Mouse (Mus musculus) naive thymus-derived CD4-positive, alpha-beta T cell, adult 5 months (primary cell): ENCODE measurements around the gene Olfr370. TPM values are rescaled to one million over a fixed set of nuclear protein-coding genes. Genes with fewer than 3 reads are reported as not detected.

Experiments
- polyA plus RNA-seq: library from polyadenylated mRNA; unstranded; fragments of 100-300 nt; shearing (Covaris generic); gene quantifications from one replicate; pipeline ENCODE4 v1.2.1, GENCODE M21; 2017

Olfr370 gene
- 0.32 TPM for polyA plus RNA-seq

DNA sequence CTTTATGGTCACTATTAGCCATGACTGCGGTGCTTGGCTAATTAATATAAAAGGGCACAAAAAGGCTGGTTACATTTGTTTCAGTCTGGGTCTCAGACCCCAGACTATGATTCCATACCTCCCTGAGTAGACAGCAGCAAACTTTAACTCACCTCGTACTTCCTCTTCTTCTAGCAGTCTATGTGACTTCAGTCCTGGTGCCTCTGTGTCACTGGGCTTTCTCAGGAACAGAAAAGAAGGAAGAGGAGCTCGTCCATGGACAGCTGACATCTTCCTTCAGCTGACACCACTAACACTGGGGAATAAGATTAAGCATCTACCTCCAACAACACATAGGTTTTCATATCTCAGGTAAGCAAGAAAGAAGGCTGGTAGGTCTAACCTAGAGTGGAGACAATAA, at the start of gene Olfr370:
Gene Olfr370 (plus strand): TSS at position 45 of the 400 bp plus-strand sequence.

GRCm38 (mm10) chr8:83566469-83567395, 31.2 kb downstream of the Olfr370 start, which contains the start of gene Ndufb7:
Ndufb7 (plus strand) TSS chr8:83566671.

Other genes with a start within 250 kb of the Olfr370 start
- not detected for gene Ucp1, start 245.4 kb upstream of the Olfr370 start, polyA plus RNA-seq
- gene Elmod2, start 203.3 kb upstream of the Olfr370 start, polyA plus RNA-seq = 4.4 TPM
- not detected for gene Mgat4d, start 187.3 kb upstream of the Olfr370 start, polyA plus RNA-seq
- gene Clgn, start 145.9 kb upstream of the Olfr370 start, polyA plus RNA-seq = not detected
- gene Scoc, start 77.4 kb upstream of the Olfr370 start, polyA plus RNA-seq = 27.8 TPM
- gene Ndufb7, start 30.9 kb downstream of the Olfr370 start, polyA plus RNA-seq = 86.6 TPM
- 271 TPM for gene Tecr, start 72.2 kb downstream of the Olfr370 start, polyA plus RNA-seq
- gene Dnajb1, start 72.4 kb downstream of the Olfr370 start, polyA plus RNA-seq = 328 TPM
- 21.8 TPM for gene Gipc1, start 116.9 kb downstream of the Olfr370 start, polyA plus RNA-seq
- gene Ptger1, start 130.9 kb downstream of the Olfr370 start, polyA plus RNA-seq = 3.2 TPM
- 242 TPM for gene Pkn1, start 163.4 kb downstream of the Olfr370 start, polyA plus RNA-seq
- 158 TPM for gene Ddx39, start 179.4 kb downstream of the Olfr370 start, polyA plus RNA-seq
- gene Adgre5, start 205.5 kb downstream of the Olfr370 start, polyA plus RNA-seq = 485 TPM